Mouse (Mus musculus) erythroblast, adult 5-6 weeks (primary cell): Measurements from ENCODE around the gene Il17d. TPM values are rescaled to one million over a fixed set of nuclear protein-coding genes. Genes with fewer than 3 reads are reported as not detected.

Experiments
- ATAC-seq: replicated peaks from 2 replicates; pipeline ENCODE4 v1.8.0; 2016; ENCODE audit warnings: moderate number of reproducible peaks, mild to moderate bottlenecking, moderate TSS enrichment, inconsistent platforms; ENCODE audit not compliant: poor library complexity, low FRiP score, severe bottlenecking
- total RNA-seq, 2 experiments: library from RNA; stranded (forward) in 1 of 2; stranded (reverse) in 1 of 2; fragments of 150-400 nt in 1 of 2; fragments of 200-764, 138-1000 nt in 1 of 2; gene quantifications; 2 replicates each; pipeline versions ENCODE4 v1.2.3 to v1.2.4; 2015 to 2017; ENCODE audit warnings: low replicate concordance in 2 of 2

The Il17d gene
- total RNA-seq, 2 experiments from 2014 or later, result not detected

- ATAC-seq, result no peak
These were observed 50.4 kb downstream of the Il17d start for GRCm38 (mm10) chr14:57574792-57575587.

DNA sequence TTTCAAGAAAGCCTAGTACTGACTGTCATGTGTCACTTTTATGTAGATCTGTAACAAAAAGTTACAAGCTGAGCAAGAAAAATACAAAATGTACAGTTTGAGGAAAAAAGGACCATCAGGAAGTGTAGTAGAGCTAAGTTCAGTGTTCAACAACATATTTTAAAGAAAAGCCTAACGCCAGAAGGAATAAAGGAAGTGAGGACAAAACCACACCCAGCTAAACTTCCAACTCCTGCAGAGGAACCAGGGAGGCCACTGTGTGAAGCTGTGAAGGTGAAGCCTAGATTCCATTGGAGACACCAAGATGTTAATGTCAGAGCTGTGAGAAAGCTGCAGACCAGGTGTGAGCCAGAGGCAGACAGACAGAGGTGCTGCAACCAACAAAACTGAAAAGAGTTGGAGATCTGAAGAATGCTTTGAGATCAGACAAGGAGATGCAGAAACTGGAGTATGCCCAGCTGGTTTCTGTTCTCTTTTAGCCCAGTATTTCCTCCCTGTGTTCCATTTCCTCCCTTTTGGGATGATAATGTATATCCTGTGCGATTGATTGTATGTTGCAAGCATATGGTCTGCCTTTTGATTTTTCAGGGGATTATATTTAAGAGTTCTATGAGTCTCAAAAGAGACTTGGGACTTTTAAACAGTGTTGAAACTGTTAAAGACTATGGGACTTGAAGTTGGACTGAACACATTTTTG lies 51.9 kb downstream of the Il17d start:
- ATAC-seq, result no peak

DNA sequence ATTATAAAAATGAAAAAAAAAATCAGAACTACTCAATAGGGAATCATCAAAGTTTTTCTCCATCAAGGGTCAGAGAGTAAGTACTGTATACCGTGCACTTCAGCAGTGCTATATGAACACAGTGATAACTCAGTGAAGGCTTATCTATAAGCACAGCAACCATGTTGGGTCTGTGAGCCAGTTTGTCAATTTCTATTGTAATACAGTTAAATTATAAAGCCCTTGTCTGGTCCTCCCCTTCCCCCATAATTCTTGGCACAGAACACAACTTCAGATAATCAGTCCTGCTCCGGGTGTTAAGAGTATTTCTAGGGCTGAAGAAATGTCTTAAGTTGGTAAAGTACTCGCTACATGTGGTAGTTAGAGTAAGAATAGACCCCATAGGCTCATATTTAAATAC lies 67.3 kb downstream of the Il17d start:
- ATAC-seq, result no peak

Other genes with a start within 250 kb of the Il17d start
- 2.9 and 4.0 TPM in 2 replicates for gene Cryl1, start 126.2 kb upstream of the Il17d start, total RNA-seq (2015; ENCODE audit: low replicate concordance)
- gene Cryl1, start 126.2 kb upstream of the Il17d start, total RNA-seq (2017; ENCODE audit: low replicate concordance), result 3.3 and 7.3 TPM in 2 replicates
- gene Ift88, start 100.7 kb upstream of the Il17d start, total RNA-seq (2015; ENCODE audit: low replicate concordance), result 0.58 and 2.7 TPM in 2 replicates
- gene Ift88, start 100.7 kb upstream of the Il17d start, total RNA-seq (2017; ENCODE audit: low replicate concordance), result 2.9 TPM in 1 of 2 replicates, not detected in the other
- 4.6 and 8.5 TPM in 2 replicates for gene Eef1akmt1, start 46.8 kb downstream of the Il17d start, total RNA-seq (2015; ENCODE audit: low replicate concordance)
- 3.2 and 7.7 TPM in 2 replicates for gene Eef1akmt1, start 46.8 kb downstream of the Il17d start, total RNA-seq (2017; ENCODE audit: low replicate concordance)
- gene Xpo4, start 140.7 kb downstream of the Il17d start, total RNA-seq (2015; ENCODE audit: low replicate concordance), result 13.1 and 15.7 TPM in 2 replicates
- gene Xpo4, start 140.7 kb downstream of the Il17d start, total RNA-seq (2017; ENCODE audit: low replicate concordance), result 26.1 and 51.7 TPM in 2 replicates
- not detected in 2 replicates for gene Gm49361, start 221.3 kb downstream of the Il17d start, total RNA-seq (2015; ENCODE audit: low replicate concordance)
- not detected in 2 replicates for gene Gm49361, start 221.3 kb downstream of the Il17d start, total RNA-seq (2017; ENCODE audit: low replicate concordance)
- gene Lats2, start 233.6 kb downstream of the Il17d start, total RNA-seq (2015; ENCODE audit: low replicate concordance), result 6.3 and 7.9 TPM in 2 replicates
- 9.9 and 16.0 TPM in 2 replicates for gene Lats2, start 233.6 kb downstream of the Il17d start, total RNA-seq (2017; ENCODE audit: low replicate concordance)